Mouse (Mus musculus): ENCODE data around the gene Rnf44.

The Rnf44 gene

GRCm38 (mm10) chr13:54686139-54687053 is 7.3 kb downstream of the Rnf44 start:
- peak; percentile 57 for DNase-seq

GRCm38 (mm10) chr13:54685174-54685573 is 8.5 kb downstream of the Rnf44 start:
- DNase-seq = peak; percentile 62

GRCm38 (mm10) chr13:54684140-54684896 is 9.4 kb downstream of the Rnf44 start:
- peak; percentile 52 for DNase-seq

GRCm38 (mm10) chr13:54683301-54683700 is 10.4 kb downstream of the Rnf44 start:
- no peak for DNase-seq

- DNase-seq = no peak
Measured at GRCm38 (mm10) chr13:54681291-54681690, 12.4 kb downstream of the Rnf44 start.

- DNase-seq = no peak
Measured at GRCm38 (mm10) chr13:54680184-54680853, 13.4 kb downstream of the Rnf44 start.

GRCm38 (mm10) chr13:54678263-54678662 is 15.4 kb downstream of the Rnf44 start:
- DNase-seq = no peak

- DNase-seq = no peak
Measured at GRCm38 (mm10) chr13:54675895-54676590, 17.7 kb downstream of the Rnf44 start.

GRCm38 (mm10) chr13:54670491-54670890 is 23.2 kb downstream of the Rnf44 start:
- DNase-seq = no peak

GRCm38 (mm10) chr13:54665062-54665461 is 28.6 kb downstream of the Rnf44 start:
- no peak for DNase-seq

GRCm38 (mm10) chr13:54664509-54664908 is 29.2 kb downstream of the Rnf44 start:
- DNase-seq = no peak

- no peak for DNase-seq
Measured at GRCm38 (mm10) chr13:54663999-54664398, 29.7 kb downstream of the Rnf44 start.

GRCm38 (mm10) chr13:54661358-54661757 is 32.3 kb downstream of the Rnf44 start:
- no peak for DNase-seq

GRCm38 (mm10) chr13:54660877-54661276 is 32.8 kb downstream of the Rnf44 start:
- no peak for DNase-seq

GRCm38 (mm10) chr13:54650461-54650860 is 43.2 kb downstream of the Rnf44 start:
- no peak for DNase-seq

- no peak for DNase-seq
Measured at GRCm38 (mm10) chr13:54635011-54635410, 58.7 kb downstream of the Rnf44 start.

GRCm38 (mm10) chr13:54632731-54633277 is 60.9 kb downstream of the Rnf44 start:
- DNase-seq = no peak
